Mouse (Mus musculus) heart, embryonic 15.5 days (tissue): ENCODE data around the gene Fam83e. TPM values are rescaled to one million over a fixed set of nuclear protein-coding genes. Genes with fewer than 3 reads are reported as not detected.

Source experiments
- ATAC-seq: fragments of 200-750 bp; cut with Nextera tagmentation; replicated peaks from 2 replicates; pipeline ENCODE4 v1.8.0; 2017; ENCODE audit warnings: low read depth, moderate TSS enrichment; ENCODE audit not compliant: insufficient number of reproducible peaks, insufficient read depth, low FRiP score
- H3K27ac ChIP-seq: fragments of 300-500 bp; sonication (generic); 2 replicates; pipeline ENCODE4 v1.5.1; 2015; ENCODE audit warnings: mild to moderate bottlenecking, inconsistent platforms
- H3K27me3 ChIP-seq: fragments of 300-500 bp; sonication (generic); 2 replicates; pipeline ENCODE4 v1.6.1; 2015; ENCODE audit warnings: inconsistent platforms
- H3K36me3 ChIP-seq: fragments of 300-500 bp; sonication (generic); 2 replicates; pipeline ENCODE4 v1.6.1; 2015; ENCODE audit warnings: mild to moderate bottlenecking, inconsistent platforms
- H3K4me1 ChIP-seq: fragments of 300-500 bp; sonication (generic); replicated peaks from 2 replicates; pipeline ENCODE4 v1.6.1; 2015; ENCODE audit warnings: inconsistent platforms
- H3K4me2 ChIP-seq: fragments of 300-500 bp; sonication (generic); 2 replicates; pipeline ENCODE4 v1.6.1; 2015; ENCODE audit warnings: inconsistent platforms, mild to moderate bottlenecking, moderate library complexity
- H3K4me3 ChIP-seq: fragments of 300-500 bp; sonication (generic); 2 replicates; pipeline ENCODE4 v1.5.1; 2015; ENCODE audit warnings: mild to moderate bottlenecking, inconsistent platforms
- H3K9ac ChIP-seq: fragments of 300-500 bp; sonication (generic); 2 replicates; pipeline ENCODE4 v1.6.1; 2015; ENCODE audit warnings: mild to moderate bottlenecking, inconsistent platforms
- H3K9me3 ChIP-seq: fragments of 300-500 bp; sonication (generic); replicated peaks from 2 replicates; pipeline ENCODE4 v1.6.1; 2016; ENCODE audit warnings: inconsistent platforms
- WGBS: fragments of 180-500 bp; shearing (Covaris S2); methylation state at CpG from one replicate; pipeline ENCODE4 v1.1.7; 2015; ENCODE audit warnings: mixed read lengths; 5-methylcytosine and 5-hydroxymethylcytosine counted together
- polyA plus RNA-seq: library from polyadenylated mRNA; unstranded; fragments of >200 nt; fragmentation: Nextera tagmentation; extraction: Ambion mirVana; gene quantifications from 2 replicates; pipeline ENCODE4 v1.2.1, GENCODE M21; 2015

The Fam83e gene
- polyA plus RNA-seq, 1 experiment from 2014 or later, result 0.25 TPM

DNA sequence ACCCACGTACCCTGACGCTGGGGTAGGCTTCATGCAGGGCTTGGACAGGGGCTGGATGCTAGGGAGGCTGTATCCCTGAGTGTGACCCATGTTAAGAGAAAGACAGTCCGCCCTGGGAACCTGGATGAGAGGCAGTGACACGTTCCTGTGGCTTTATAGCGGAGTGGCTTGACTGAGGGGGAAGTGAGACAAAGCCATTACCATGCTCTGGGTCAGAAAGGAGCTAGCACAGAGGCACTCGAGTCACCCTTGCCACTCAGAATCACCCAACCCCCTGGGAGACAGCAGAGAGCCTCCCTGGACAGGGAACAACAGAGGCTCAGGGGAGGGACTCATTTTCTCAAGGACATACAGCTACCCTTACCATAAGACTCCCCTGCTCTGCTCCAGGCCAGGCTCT lies 31.9 kb upstream of the Fam83e start:
- H3K4me3 ChIP-seq, result no peak overlapping the region
- WGBS, result 60% methylated on average over 6 of the region's 6 CpGs
- no peak overlapping the region for H3K27ac ChIP-seq
- H3K4me1 ChIP-seq, result peaks cover 17% of the 10 kb centered on the region
- no peak overlapping the region for H3K4me2 ChIP-seq
- H3K9ac ChIP-seq, result no peak overlapping the region; the same call in 1 of the 2 replicates
- H3K36me3 ChIP-seq, result no peaks in the 10 kb centered on the region
- no peaks in the 10 kb centered on the region for H3K9me3 ChIP-seq
- peaks cover 6% of the 10 kb centered on the region; the same call in 1 of the 2 replicates for H3K27me3 ChIP-seq
- ATAC-seq, result no peak

DNA sequence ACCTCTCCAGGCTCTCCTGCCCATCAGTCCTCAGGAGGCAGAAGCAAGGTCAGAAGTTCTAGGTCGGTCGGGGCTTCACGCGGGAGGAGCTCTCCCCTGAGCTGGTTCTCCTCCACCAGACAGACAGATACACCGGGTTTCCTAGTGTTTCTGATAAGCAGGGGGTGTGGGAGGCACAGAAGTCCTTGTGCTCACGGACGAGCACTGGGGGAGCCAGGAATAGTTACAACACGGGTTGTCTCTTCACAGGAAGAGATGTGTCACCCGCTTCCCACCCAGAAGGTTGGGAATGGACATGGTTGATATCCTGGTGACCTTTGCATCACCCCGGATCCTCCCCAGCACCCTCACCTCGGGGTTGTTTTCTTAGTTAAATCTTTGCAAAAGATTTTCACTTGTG lies 31.2 kb upstream of the Fam83e start:
- peak overlapping the region; percentile 64 for H3K27ac ChIP-seq
- no peak overlapping the region for H3K4me3 ChIP-seq
- H3K27me3 ChIP-seq, result peaks cover 4% of the 10 kb centered on the region; the same call in 1 of the 2 replicates
- no peak for ATAC-seq
- H3K36me3 ChIP-seq, result no peaks in the 10 kb centered on the region
- no peak overlapping the region for H3K9ac ChIP-seq
- no peaks in the 10 kb centered on the region for H3K9me3 ChIP-seq
- peaks cover 17% of the 10 kb centered on the region for H3K4me1 ChIP-seq
- 20% methylated on average over 11 of the region's 11 CpGs for WGBS
- no peak overlapping the region for H3K4me2 ChIP-seq

DNA sequence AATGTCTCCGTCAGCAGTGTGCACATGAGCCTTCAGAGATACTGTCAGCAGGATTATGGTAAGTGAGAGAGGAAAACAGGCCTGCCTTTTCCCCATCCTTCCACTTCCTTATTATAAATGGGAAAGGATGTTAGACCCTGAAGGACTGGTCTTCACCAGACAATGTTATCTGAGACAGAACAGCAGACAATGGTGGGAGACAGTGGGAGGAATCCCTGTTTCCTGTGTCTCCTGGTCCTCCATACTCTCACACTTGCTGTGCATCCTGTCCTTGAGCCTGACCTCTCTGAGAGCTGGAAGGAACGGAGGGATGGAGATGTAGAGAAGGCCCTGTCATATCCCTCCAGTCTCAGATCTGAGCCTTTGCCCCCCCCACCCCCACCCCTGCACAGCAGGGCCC lies 28.6 kb upstream of the Fam83e start:
- WGBS, result 63% methylated on average over 2 of the region's 2 CpGs
- H3K4me3 ChIP-seq, result no peak overlapping the region

DNA sequence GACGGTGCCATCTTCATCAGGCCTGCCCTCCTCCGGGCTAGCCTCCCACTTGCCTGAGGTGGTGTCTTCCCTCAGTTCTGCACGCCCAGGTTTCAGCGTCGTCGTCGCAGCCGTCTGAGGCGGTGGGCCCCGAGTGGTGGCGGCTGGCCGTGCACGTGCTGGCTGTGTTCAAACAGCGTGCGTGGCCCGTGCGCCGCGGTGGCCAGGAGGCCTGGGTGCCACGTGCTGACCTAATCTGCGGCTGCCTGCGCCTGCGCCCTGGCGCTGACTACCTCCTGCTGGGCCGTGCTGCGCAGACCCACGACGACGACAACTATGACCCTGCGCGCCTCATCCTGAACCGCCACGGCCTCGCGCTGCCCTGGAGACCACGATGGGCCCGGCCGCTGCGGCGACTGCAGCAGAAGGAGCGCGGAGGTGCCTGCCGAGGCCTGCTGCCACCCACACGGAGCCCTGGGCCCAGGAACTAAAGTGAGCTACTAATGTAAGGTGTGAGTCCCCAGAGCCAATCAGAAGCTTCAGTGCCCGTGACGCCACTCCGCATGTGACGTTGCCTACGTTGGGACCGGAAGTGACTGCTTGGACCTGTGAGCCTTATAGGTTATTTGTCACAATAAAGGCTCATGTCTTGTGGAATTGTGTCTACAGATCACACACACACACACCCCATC lies 27.0 kb upstream of the Fam83e start, which contains the start of gene Sec1:
Sec1 (minus strand) TSS at position 482 of the 671 bp plus-strand sequence.
- no peak for ATAC-seq
- WGBS, result 85% methylated on average over 50 of the region's 50 CpGs
- Histone ChIP-seq H3K36me3 (no peaks in the 10 kb centered on the region), H3K27me3 (peaks cover 11% of the 10 kb centered on the region), H3K27ac (no peak within 1 kb of the TSS), H3K4me3 (no peak within 1 kb of the TSS), H3K9ac (no peak within 1 kb of the TSS), H3K4me1 (peaks cover 14% of the 10 kb centered on the region), H3K9me3 (no peaks in the 10 kb centered on the region), H3K4me2 (no peak within 1 kb of the TSS)

More for the DNA sequence above, 28.6 kb upstream of the Fam83e start:
- Histone ChIP-seq H3K9me3 (no peaks in the 10 kb centered on the region), H3K36me3 (no peaks in the 10 kb centered on the region), H3K27ac (no peak overlapping the region), H3K4me1 (peaks cover 17% of the 10 kb centered on the region), H3K9ac (no peak overlapping the region), H3K4me2 (no peak overlapping the region), H3K27me3 (no peaks in the 10 kb centered on the region; the same call in 1 of the 2 replicates)
- no peak for ATAC-seq

DNA sequence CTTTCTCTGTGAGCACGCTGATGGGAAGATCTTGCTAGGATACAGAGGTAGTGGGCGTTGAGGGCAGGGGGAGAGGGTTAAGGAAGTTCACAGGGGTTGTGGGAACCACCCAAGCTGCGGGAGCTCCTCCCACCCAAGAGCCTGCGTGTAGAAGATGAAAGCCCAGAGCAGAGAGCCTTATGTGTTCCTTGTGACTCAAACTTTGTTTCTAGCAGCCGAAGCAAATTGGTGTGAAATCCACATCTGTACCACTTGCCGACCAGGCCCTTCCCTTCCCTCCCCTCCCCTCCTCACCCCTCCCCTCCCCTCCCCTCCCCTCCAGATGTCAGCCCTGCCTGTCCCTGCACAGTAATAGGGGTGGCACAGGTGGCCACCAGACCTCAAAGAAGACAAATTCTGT lies 25.9 kb upstream of the Fam83e start:
- H3K4me3 ChIP-seq, result no peak overlapping the region
- H3K27ac ChIP-seq, result no peak overlapping the region
- no peaks in the 10 kb centered on the region for H3K9me3 ChIP-seq
- 36% methylated on average over 6 of the region's 6 CpGs for WGBS
- H3K4me1 ChIP-seq, result peaks cover 12% of the 10 kb centered on the region
- H3K36me3 ChIP-seq, result no peaks in the 10 kb centered on the region
- no peak overlapping the region for H3K9ac ChIP-seq
- no peak overlapping the region for H3K4me2 ChIP-seq
- ATAC-seq, result no peak
- peaks cover 22% of the 10 kb centered on the region for H3K27me3 ChIP-seq

DNA sequence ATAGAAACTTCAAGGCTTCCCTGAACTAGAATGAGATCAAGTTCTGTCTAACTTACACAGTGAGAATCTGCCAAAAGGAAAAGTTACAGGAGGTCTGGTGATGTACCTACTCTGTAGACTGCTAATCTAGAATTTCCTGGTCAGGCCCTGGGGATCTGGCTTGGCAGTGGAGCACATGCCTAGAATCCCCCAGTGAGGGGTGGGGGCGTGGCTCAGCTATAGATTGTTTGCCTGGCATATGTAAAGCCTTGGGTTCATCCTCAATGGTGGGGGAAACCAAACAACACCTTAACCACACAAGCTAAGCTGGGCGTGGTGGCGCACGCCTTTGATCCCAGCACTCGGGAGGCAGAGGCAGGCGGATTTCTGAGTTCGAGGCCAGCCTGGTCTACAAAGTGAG lies 23.1 kb upstream of the Fam83e start:
- no peak overlapping the region for H3K27ac ChIP-seq
- ATAC-seq, result no peak
- no peak overlapping the region for H3K4me2 ChIP-seq
- no peak overlapping the region for H3K4me3 ChIP-seq
- 76% methylated on average over 7 of the region's 7 CpGs for WGBS
- no peaks in the 10 kb centered on the region for H3K9me3 ChIP-seq
- H3K36me3 ChIP-seq, result no peaks in the 10 kb centered on the region
- H3K9ac ChIP-seq, result no peak overlapping the region
- H3K27me3 ChIP-seq, result peaks cover 31% of the 10 kb centered on the region
- peaks cover 21% of the 10 kb centered on the region for H3K4me1 ChIP-seq

DNA sequence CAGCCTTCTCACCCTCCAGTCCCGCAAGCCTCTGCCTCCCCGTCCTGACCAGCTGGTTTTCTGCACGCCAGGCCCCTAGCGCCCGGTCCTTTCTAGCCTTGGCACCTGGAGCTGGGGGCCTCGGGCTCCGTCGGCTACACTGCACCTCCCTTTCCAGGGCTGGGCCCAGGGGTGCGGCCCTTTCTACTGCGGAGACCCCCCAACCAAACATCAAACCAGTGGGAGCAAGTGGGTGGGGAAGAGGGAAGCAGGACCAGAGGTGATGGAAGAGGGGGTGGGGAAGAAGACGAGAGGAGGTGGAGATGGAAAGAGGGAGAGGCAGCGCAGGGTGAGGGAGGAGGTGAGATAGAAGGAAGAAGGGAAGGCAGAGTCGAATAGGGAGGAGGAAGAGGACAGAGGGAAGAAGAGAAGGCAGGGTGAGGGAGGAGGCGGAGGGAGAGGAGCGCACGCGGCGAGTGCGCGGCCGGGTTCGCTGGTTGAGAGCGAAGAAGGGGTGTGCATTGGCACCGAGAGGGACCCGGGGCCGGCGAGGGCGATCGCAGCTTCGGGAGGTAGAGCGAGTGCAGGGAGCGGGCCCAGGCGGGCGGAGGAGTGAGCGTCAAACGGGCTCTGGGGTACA lies 21.4 kb upstream of the Fam83e start, which contains the start of gene Car11:
Car11 (plus strand) TSS at position 321 of the 619 bp plus-strand sequence.
- Histone ChIP-seq H3K4me1 (peaks cover 33% of the 10 kb centered on the region), H3K9ac (peak within 1 kb of the TSS; percentile 57), H3K4me2 (peak within 1 kb of the TSS; percentile 83), H3K27ac (no peak within 1 kb of the TSS), H3K36me3 (no peaks in the 10 kb centered on the region), H3K4me3 (peak within 1 kb of the TSS; percentile 48), H3K9me3 (no peaks in the 10 kb centered on the region), H3K27me3 (peaks cover 31% of the 10 kb centered on the region)
- no peak for ATAC-seq
- WGBS, result 3% methylated on average over 36 of the region's 36 CpGs

DNA sequence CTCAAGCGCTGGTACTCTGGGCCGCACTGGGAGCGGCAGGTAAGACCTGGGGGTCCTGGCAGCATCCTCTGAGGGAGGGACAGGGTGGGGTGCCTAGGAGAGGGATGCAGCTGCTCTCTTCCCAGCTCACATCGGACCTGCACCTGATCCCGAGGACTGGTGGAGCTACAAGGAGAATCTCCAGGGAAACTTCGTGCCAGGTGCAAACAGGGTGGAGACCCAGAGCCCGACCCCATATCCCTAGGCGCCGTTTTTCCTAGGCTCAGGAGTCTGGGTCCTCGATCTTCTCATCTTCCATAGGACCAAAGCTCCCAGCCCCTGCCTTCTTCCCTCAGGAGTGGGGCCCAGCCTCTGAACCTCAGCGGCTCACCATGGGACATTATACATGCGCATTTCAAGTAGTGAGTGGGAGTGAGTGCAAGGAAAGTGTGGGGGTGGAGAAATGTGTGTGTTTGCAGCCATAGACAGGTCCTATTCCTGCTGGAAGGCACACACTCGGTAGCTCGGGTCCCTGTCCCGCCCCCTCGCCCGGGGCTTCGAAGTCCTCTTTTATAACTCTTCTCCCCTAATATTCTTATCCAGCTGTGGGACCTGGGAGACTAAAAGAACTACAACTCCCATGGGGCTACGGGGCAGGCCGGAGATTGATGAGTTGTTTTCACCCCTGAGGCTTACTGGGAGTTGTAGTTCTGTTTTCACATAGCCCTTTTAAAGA lies 20.6 kb upstream of the Fam83e start:
- Histone ChIP-seq H3K36me3 (no peaks in the 10 kb centered on the region), H3K4me3 (peak overlapping the region; percentile 48), H3K9me3 (no peaks in the 10 kb centered on the region), H3K27me3 (peaks cover 31% of the 10 kb centered on the region), H3K4me1 (peaks cover 36% of the 10 kb centered on the region), H3K4me2 (peak overlapping the region; percentile 83), H3K9ac (peak overlapping the region; percentile 57), H3K27ac (no peak overlapping the region)
- 2% methylated on average over 20 of the region's 20 CpGs for WGBS
- ATAC-seq, result no peak

DNA sequence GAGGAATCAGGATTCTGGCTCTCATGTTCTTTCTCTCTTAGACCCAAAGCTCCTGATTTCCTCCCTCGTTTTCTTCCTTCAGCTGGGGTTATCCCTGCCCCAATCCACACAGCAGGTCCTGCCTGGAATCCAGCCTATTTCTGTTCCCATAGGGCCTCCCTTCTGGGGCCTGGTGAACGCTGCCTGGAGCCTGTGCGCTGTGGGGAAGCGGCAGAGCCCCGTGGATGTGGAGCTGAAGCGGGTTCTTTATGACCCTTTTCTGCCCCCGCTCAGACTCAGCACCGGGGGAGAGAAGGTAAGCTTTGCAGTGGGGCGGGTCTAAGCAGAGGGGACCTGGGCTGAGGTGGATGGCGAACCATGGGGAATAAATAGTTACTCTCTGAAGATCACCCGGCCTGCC lies 19.9 kb upstream of the Fam83e start:
- 32% methylated on average over 11 of the region's 11 CpGs for WGBS
- no peaks in the 10 kb centered on the region for H3K9me3 ChIP-seq
- ATAC-seq, result no peak
- peaks cover 31% of the 10 kb centered on the region for H3K27me3 ChIP-seq
- no peaks in the 10 kb centered on the region for H3K36me3 ChIP-seq
- peak overlapping the region; percentile 83 for H3K4me2 ChIP-seq
- H3K4me3 ChIP-seq, result peak overlapping the region; percentile 48
- peaks cover 42% of the 10 kb centered on the region for H3K4me1 ChIP-seq
- peak overlapping the region; percentile 67 for H3K27ac ChIP-seq
- H3K9ac ChIP-seq, result peak overlapping the region; percentile 45

DNA sequence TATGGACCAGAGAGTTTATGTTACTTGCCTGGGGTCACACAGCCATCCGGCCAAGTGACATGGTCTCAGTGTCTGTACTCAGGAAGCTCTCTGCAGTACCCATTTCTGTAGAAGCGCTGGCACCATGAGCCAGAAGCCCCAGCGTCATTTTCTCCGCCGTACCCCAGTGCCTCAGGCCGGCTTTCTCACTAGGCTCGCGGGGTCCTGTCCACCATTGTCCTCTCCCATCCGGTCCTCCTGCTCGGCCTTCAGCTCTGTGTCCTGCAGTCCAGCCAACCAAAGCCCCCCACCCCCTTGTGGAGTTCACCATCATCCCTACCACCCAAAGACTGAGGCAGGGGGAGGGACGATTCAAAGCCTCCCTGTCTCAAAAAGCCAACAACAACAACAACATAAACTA lies 19.4 kb upstream of the Fam83e start:
- Histone ChIP-seq H3K9ac (no peak overlapping the region), H3K9me3 (no peaks in the 10 kb centered on the region), H3K27me3 (peaks cover 31% of the 10 kb centered on the region), H3K27ac (no peak overlapping the region), H3K4me3 (no peak overlapping the region), H3K36me3 (no peaks in the 10 kb centered on the region), H3K4me2 (peak overlapping the region; percentile 83; the same call in 1 of the 2 replicates), H3K4me1 (peaks cover 47% of the 10 kb centered on the region)
- 84% methylated on average over 11 of the region's 11 CpGs for WGBS
- ATAC-seq, result no peak

DNA sequence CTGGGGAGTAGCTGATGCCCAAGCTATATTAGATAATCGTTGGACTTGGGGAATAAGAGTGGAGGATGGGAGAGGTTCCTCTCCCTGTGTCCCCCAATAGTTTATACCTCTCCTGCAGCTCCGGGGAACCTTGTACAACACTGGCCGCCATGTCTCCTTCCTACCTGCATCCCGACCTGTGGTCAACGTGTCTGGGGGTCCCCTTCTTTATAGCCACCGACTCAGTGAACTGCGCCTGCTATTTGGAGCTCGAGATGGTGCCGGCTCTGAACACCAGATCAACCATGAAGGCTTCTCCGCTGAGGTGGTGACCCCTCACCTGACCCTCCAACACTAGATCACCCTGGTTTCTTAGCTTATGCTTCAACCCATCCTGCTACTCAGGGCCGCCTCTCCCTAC lies 18.7 kb upstream of the Fam83e start:
- ATAC-seq, result no peak
- Histone ChIP-seq H3K9ac (no peak overlapping the region), H3K4me3 (no peak overlapping the region), H3K9me3 (no peaks in the 10 kb centered on the region), H3K4me1 (peaks cover 53% of the 10 kb centered on the region), H3K36me3 (no peaks in the 10 kb centered on the region), H3K4me2 (no peak overlapping the region), H3K27ac (no peak overlapping the region), H3K27me3 (peaks cover 31% of the 10 kb centered on the region)
- WGBS, result 89% methylated on average over 11 of the region's 11 CpGs
